Mouse (Mus musculus): ENCODE data around the gene Vash2.
A peak's percentile ranks its signal among the peaks of the same experiment; 100 is the strongest.
"Not testable (repeated sequence)": the region's sequence is repeated elsewhere in the genome, so short reads cannot be mapped to it uniquely, and the experiment has no call there.

Vash2 gene

GRCm38 (mm10) chr1:190927311-190927710 is 51.8 kb downstream of the Vash2 start:
- no peak for DNase-seq (ENCODE audit: low spot score)

GRCm38 (mm10) chr1:190924812-190925211 is 54.3 kb downstream of the Vash2 start, which contains the start of gene Angel2:
Gene Angel2 (plus strand): TSS chr1:190925112.
- not testable (repeated sequence) for DNase-seq (ENCODE audit: low spot score)

- no peak for DNase-seq (ENCODE audit: low spot score)
These were observed 59.2 kb downstream of the Vash2 start for GRCm38 (mm10) chr1:190919725-190920469.

- DNase-seq (ENCODE audit: low spot score) = no peak
These were observed 60.2 kb downstream of the Vash2 start for GRCm38 (mm10) chr1:190918938-190919337.

GRCm38 (mm10) chr1:190912623-190913022 is 66.5 kb downstream of the Vash2 start:
- DNase-seq (ENCODE audit: low spot score) = no peak

- peak; percentile 79 for DNase-seq (ENCODE audit: low spot score)
These were observed 67.5 kb downstream of the Vash2 start, which contains the start of gene Rps6kc1 for GRCm38 (mm10) chr1:190911415-190912123. Gene Rps6kc1 (minus strand): TSS chr1:190911770.

GRCm38 (mm10) chr1:190910836-190911235 is 68.3 kb downstream of the Vash2 start:
- no peak for DNase-seq (ENCODE audit: low spot score)

- no peak for DNase-seq (ENCODE audit: low spot score)
These were observed 74.4 kb downstream of the Vash2 start for GRCm38 (mm10) chr1:190904714-190905113.

GRCm38 (mm10) chr1:190904136-190904535 is 75.0 kb downstream of the Vash2 start:
- no peak for DNase-seq (ENCODE audit: low spot score)

- no peak for DNase-seq (ENCODE audit: low spot score)
These were observed 78.0 kb downstream of the Vash2 start for GRCm38 (mm10) chr1:190901082-190901481.

GRCm38 (mm10) chr1:190898899-190899575 is 80.1 kb downstream of the Vash2 start:
- no peak for DNase-seq (ENCODE audit: low spot score)

GRCm38 (mm10) chr1:190898186-190898585 is 80.9 kb downstream of the Vash2 start:
- no peak for DNase-seq (ENCODE audit: low spot score)

Measured in layer of hippocampus, adult 11-12 months (tissue).